Mouse (Mus musculus): ENCODE measurements around the gene Wnt10a.
"Not testable (repeated sequence)": the region's sequence is repeated elsewhere in the genome, so short reads cannot be mapped to it uniquely, and the experiment has no call there.

The Wnt10a gene

GRCm38 (mm10) chr1:74816612-74817199 lies 25.4 kb downstream of the Wnt10a start:
- DNase-seq (ENCODE audit: low spot score) = peak; percentile 84

DNA sequence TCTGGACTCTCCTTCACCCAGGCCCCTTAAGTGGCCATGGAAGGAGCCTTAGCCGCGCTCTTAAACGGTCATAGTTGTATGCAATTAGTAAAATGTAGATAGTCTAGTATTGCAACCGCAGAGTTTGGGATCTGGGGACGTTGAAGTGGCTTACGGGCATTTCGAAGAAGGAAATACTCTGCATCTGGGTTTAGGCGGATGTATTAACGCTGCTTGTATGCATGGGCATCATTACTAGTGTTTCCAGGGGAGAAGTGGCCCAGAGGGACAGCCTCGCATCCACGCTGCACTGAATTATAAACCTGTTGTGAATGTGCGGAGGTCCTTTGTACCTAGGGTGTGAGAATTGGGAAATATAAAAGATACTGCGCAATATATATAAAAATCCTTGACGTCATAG lies 25.9 kb downstream of the Wnt10a start:
- DNase-seq (ENCODE audit: low spot score) = no peak

DNA sequence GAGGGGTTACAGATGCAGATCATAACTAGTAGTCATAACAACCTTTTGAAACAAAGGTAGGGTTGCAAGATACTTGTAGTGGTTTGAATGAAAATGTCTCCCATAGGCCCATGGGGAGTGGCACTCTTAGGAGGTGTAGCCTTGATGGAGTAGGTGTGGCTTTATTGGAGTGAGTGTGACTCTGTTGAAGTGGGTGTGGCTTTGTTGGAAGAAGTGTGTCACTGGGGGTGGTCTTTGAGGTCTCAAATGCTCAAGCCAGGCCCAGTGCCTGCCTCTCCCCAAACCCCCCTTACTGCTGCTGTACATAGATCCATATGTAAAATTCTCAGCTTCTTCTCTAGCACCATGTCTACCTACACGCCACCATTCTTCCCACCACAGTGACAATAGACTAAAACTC lies 27.2 kb downstream of the Wnt10a start:
- no peak for DNase-seq (ENCODE audit: low spot score)

GRCm38 (mm10) chr1:74823598-74823997 lies 32.3 kb downstream of the Wnt10a start:
- DNase-seq (ENCODE audit: low spot score) = not testable (repeated sequence)

- DNase-seq (ENCODE audit: low spot score) = no peak
These were observed 33.4 kb downstream of the Wnt10a start for GRCm38 (mm10) chr1:74824518-74825302.

DNA sequence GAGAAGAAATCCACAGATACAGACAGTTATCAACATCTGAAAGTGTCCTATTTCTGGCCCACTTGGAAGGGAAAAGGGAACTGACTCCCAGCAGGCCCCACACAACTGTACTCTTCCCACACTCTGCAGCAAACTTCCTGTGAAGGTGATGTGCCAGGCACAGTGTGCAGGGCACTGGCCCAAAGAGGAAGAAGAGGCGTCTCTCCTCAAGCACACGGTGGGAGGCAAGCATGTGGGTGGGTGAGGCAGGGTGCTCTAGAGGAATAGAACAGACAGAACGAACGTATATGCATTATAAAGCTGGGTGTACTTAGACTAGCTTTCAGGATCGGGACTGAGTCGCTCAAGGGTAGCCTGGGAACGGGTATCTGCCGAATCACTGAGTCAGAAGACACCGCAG lies 38.7 kb downstream of the Wnt10a start:
- no peak for DNase-seq (ENCODE audit: low spot score)

- no peak for DNase-seq (ENCODE audit: low spot score)
These were observed 41.9 kb downstream of the Wnt10a start for GRCm38 (mm10) chr1:74833255-74833654.

DNA sequence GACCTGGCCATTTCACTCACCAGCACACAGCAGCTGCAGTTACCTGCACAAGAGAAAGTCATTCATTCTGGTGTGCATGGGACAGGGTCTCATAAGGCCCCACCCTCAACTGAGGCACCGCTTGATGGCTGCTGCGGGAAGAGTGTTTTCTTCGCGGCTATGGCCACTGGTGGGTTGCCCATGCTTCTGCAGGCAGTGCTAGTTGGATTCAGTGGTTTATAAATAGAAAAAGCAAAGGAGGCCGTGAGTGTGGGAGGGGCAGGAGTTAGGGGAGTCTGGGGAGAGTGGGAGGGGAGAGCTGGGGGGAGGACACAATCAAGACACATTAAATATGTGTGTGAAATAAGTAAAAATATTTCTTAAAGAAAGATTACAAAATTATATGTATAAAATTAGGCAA lies 51.8 kb downstream of the Wnt10a start:
- DNase-seq (ENCODE audit: low spot score) = no peak

GRCm38 (mm10) chr1:74846341-74846740 lies 55.0 kb downstream of the Wnt10a start:
- DNase-seq (ENCODE audit: low spot score) = no peak

DNA sequence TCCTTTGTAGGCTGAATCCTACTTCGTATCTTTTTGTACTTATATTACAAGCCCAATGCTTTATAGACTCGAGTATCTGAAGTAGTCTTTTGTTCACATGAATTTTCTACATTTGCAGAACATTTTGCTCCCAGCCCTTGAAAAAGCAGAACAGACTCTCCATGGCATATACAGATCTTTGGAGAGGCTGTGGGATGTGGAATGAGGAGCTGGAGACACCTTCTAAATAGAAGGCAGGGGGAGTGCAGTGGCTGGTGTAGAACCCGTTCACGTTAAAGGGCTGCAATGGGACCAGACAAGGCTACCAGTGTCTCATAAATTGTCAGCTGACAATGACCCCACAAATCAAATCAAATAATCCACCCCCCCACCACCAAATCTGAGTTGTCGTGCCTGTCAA lies 57.6 kb downstream of the Wnt10a start:
- DNase-seq (ENCODE audit: low spot score) = no peak

GRCm38 (mm10) chr1:74850251-74850650 lies 58.9 kb downstream of the Wnt10a start:
- DNase-seq (ENCODE audit: low spot score) = no peak

GRCm38 (mm10) chr1:74851001-74851775 lies 59.9 kb downstream of the Wnt10a start:
- no peak for DNase-seq (ENCODE audit: low spot score)
